Mouse (Mus musculus) C2C12 (cell line): ENCODE measurements around the gene Atxn7l1.

Experiments
- CTCF ChIP-seq: IDR thresholded peaks from one replicate; pipeline ENCODE4 v1.5.1; 2011; ENCODE audit not compliant: control insufficient read depth, insufficient read depth, insufficient read length
- FOSL1 ChIP-seq: IDR thresholded peaks from one replicate; pipeline ENCODE4 v1.8.0; 2011; ENCODE audit warnings: mild to moderate bottlenecking, low read length; ENCODE audit not compliant: poor library complexity, insufficient read depth, severe bottlenecking
- MAX ChIP-seq: IDR thresholded peaks from one replicate; pipeline ENCODE4 v1.6.1; 2011; ENCODE audit warnings: mild to moderate bottlenecking, control low read depth
- MYOD1 ChIP-seq: IDR thresholded peaks from one replicate; pipeline ENCODE4 v1.6.1; 2011; ENCODE audit warnings: low read depth; ENCODE audit not compliant: control insufficient read depth, insufficient read length

GRCm38 (mm10) chr12:33245455-33245854 is 98.0 kb downstream of the Atxn7l1 start:
- no peak for TF ChIP-seq MAX
- no peak for TF ChIP-seq FOSL1
- no peak for TF ChIP-seq CTCF
- TF ChIP-seq MYOD1: no peak
